Mouse (Mus musculus) cerebellum, adult 9-10 months (tissue): Measurements from ENCODE around the gene Nop10.
A peak's percentile ranks its signal among the peaks of the same experiment; 100 is the strongest.
"Not testable (repeated sequence)": the region's sequence is repeated elsewhere in the genome, so short reads cannot be mapped to it uniquely, and the experiment has no call there.

ENCODE experiments used
- DNase-seq: peaks from one replicate; pipeline ENCODE4 v3.0.0; 2022

Nop10 gene

GRCm38 (mm10) chr2:112265448-112266241 is 3.9 kb downstream of the Nop10 start, which contains the start of gene Slc12a6:
TSS of gene Slc12a6 (plus strand) at chr2:112265825.
- peak; percentile 94 for DNase-seq

- peak; percentile 77 for DNase-seq
These were observed 4.5 kb downstream of the Nop10 start, which contains the start of gene Gm21985 for GRCm38 (mm10) chr2:112266242-112266592. TSS of gene Gm21985 (plus strand) at chr2:112266314.

GRCm38 (mm10) chr2:112266780-112267179 is 5.1 kb downstream of the Nop10 start:
- peak; percentile 59 for DNase-seq

GRCm38 (mm10) chr2:112267547-112268269 is 6.0 kb downstream of the Nop10 start:
- no peak for DNase-seq

- no peak for DNase-seq
These were observed 8.3 kb downstream of the Nop10 start for GRCm38 (mm10) chr2:112270011-112270410.

GRCm38 (mm10) chr2:112272909-112273308 is 11.2 kb downstream of the Nop10 start:
- DNase-seq = no peak

GRCm38 (mm10) chr2:112273474-112273873 is 11.7 kb downstream of the Nop10 start:
- DNase-seq = no peak

- DNase-seq = no peak
These were observed 15.1 kb downstream of the Nop10 start for GRCm38 (mm10) chr2:112276870-112277269.

GRCm38 (mm10) chr2:112282846-112283245 is 21.1 kb downstream of the Nop10 start:
- no peak for DNase-seq

- DNase-seq = no peak
These were observed 22.8 kb downstream of the Nop10 start for GRCm38 (mm10) chr2:112284363-112285030.

- no peak for DNase-seq
These were observed 23.3 kb downstream of the Nop10 start for GRCm38 (mm10) chr2:112285031-112285390.

- not testable (repeated sequence) for DNase-seq
These were observed 24.3 kb downstream of the Nop10 start for GRCm38 (mm10) chr2:112286062-112286461.

- no peak for DNase-seq
These were observed 25.3 kb downstream of the Nop10 start for GRCm38 (mm10) chr2:112287059-112287458.

GRCm38 (mm10) chr2:112289507-112289906 is 27.8 kb downstream of the Nop10 start:
- DNase-seq = no peak

GRCm38 (mm10) chr2:112292823-112293222 is 31.1 kb downstream of the Nop10 start:
- peak; percentile 60 for DNase-seq

GRCm38 (mm10) chr2:112296211-112296610 is 34.5 kb downstream of the Nop10 start:
- DNase-seq = no peak

- no peak for DNase-seq
These were observed 36.5 kb downstream of the Nop10 start for GRCm38 (mm10) chr2:112298221-112298620.

- DNase-seq = peak; percentile 21
These were observed 46.9 kb downstream of the Nop10 start for GRCm38 (mm10) chr2:112308671-112309070.

- peak; percentile 53 for DNase-seq
These were observed 47.5 kb downstream of the Nop10 start for GRCm38 (mm10) chr2:112309161-112309600.
